Mouse (Mus musculus) testis, adult 2 months (tissue): ENCODE results near the gene Mbd6. TPM values are rescaled to one million over a fixed set of nuclear protein-coding genes. Genes with fewer than 3 reads are reported as not detected.

Source experiments
- H3K27ac ChIP-seq: fragments of 200-500 bp; 2 replicates; pipeline ENCODE4 v1.5.1; 2012; ENCODE audit warnings: low read depth, low read length; ENCODE audit not compliant: control insufficient read depth, insufficient read depth
- H3K27me3 ChIP-seq: fragments of 200-500 bp; 2 replicates; pipeline ENCODE4 v1.6.1; 2012; ENCODE audit warnings: mild to moderate bottlenecking, low read length, moderate library complexity; ENCODE audit not compliant: control insufficient read depth, insufficient read depth
- H3K36me3 ChIP-seq: fragments of 200-500 bp; 2 replicates; pipeline ENCODE4 v1.6.1; 2012; ENCODE audit warnings: mild to moderate bottlenecking, low read length; ENCODE audit not compliant: control insufficient read depth, insufficient read depth
- H3K4me1 ChIP-seq: fragments of 200-500 bp; 2 replicates; pipeline ENCODE4 v1.6.1; 2012; ENCODE audit warnings: low read length; ENCODE audit not compliant: control insufficient read depth, insufficient read depth
- H3K4me3 ChIP-seq: fragments of 200-500 bp; 2 replicates; pipeline ENCODE4 v1.5.1; 2012; ENCODE audit warnings: low read depth, mild to moderate bottlenecking, low read length, moderate library complexity, mixed read lengths; ENCODE audit not compliant: control insufficient read depth
- CTCF ChIP-seq: fragments of 200-500 bp; IDR thresholded peaks from 2 replicates; pipeline ENCODE4 v1.5.1; 2012; ENCODE audit warnings: low read depth, mild to moderate bottlenecking, inconsistent platforms, low read length, moderate library complexity; ENCODE audit not compliant: control insufficient read depth, insufficient read depth, insufficient replicate concordance
- POLR2A ChIP-seq: fragments of 200-500 bp; IDR thresholded peaks from 2 replicates; pipeline ENCODE4 v1.6.1; 2012; ENCODE audit warnings: low read depth, mild to moderate bottlenecking, inconsistent platforms, low read length, moderate library complexity; ENCODE audit not compliant: control insufficient read depth
- polyA plus RNA-seq: library from polyadenylated mRNA; depleted of rRNA; stranded (reverse); fragments of >200 nt; gene quantifications from 2 replicates; pipeline ENCODE4 v1.2.3, GENCODE M21; 2012

The Mbd6 gene
- polyA plus RNA-seq, 1 experiment: 74.1 TPM

GRCm38 (mm10) chr10:127297015-127297871, 8.4 kb upstream of the Mbd6 start:
- no peak overlapping the region for H3K4me3 ChIP-seq
- no peak overlapping the region for H3K27ac ChIP-seq
- H3K36me3 ChIP-seq: peaks cover 3% of the 10 kb centered on the region
- TF ChIP-seq CTCF (no peak), POLR2A (no peak)
- H3K27me3 ChIP-seq: no peaks in the 10 kb centered on the region
- no peaks in the 10 kb centered on the region for H3K4me1 ChIP-seq

- TF ChIP-seq POLR2A: 0 out of 2 replicates have a peak, but pooled peaks have one; percentile 33
- TF ChIP-seq CTCF: no peak
- no peak overlapping the region for H3K4me3 ChIP-seq
- H3K4me1 ChIP-seq: peaks cover 3% of the 10 kb centered on the region
- H3K36me3 ChIP-seq: peaks cover 3% of the 10 kb centered on the region
- no peak overlapping the region for H3K27ac ChIP-seq
- H3K27me3 ChIP-seq: no peaks in the 10 kb centered on the region
Measured at GRCm38 (mm10) chr10:127295986-127296794, 7.4 kb upstream of the Mbd6 start.

GRCm38 (mm10) chr10:127294895-127295510, 6.2 kb upstream of the Mbd6 start:
- Histone ChIP-seq H3K27ac (no peak overlapping the region), H3K36me3 (peaks cover 3% of the 10 kb centered on the region), H3K4me3 (no peak overlapping the region), H3K4me1 (peaks cover 3% of the 10 kb centered on the region), H3K27me3 (no peaks in the 10 kb centered on the region)
- no peak for TF ChIP-seq CTCF
- TF ChIP-seq POLR2A: no peak

GRCm38 (mm10) chr10:127293590-127294113, 4.8 kb upstream of the Mbd6 start:
- H3K4me3 ChIP-seq: no peak overlapping the region
- no peaks in the 10 kb centered on the region for H3K27me3 ChIP-seq
- TF ChIP-seq POLR2A (no peak), CTCF (no peak)
- H3K36me3 ChIP-seq: peaks cover 3% of the 10 kb centered on the region
- 0 out of 2 replicates have a peak overlapping the region, but pooled peaks have one; percentile 30 for H3K27ac ChIP-seq
- peaks cover 6% of the 10 kb centered on the region for H3K4me1 ChIP-seq

GRCm38 (mm10) chr10:127292987-127293538, 4.2 kb upstream of the Mbd6 start:
- H3K27me3 ChIP-seq: no peaks in the 10 kb centered on the region
- no peak for TF ChIP-seq POLR2A
- TF ChIP-seq CTCF: no peak
- peaks cover 3% of the 10 kb centered on the region for H3K36me3 ChIP-seq
- no peak overlapping the region for H3K27ac ChIP-seq
- no peak overlapping the region for H3K4me3 ChIP-seq
- H3K4me1 ChIP-seq: peaks cover 7% of the 10 kb centered on the region

GRCm38 (mm10) chr10:127291881-127292638, 3.2 kb upstream of the Mbd6 start:
- H3K27ac ChIP-seq: no peak overlapping the region
- H3K4me1 ChIP-seq: peaks cover 16% of the 10 kb centered on the region

More at GRCm38 (mm10) chr10:127291881-127292638, 3.2 kb upstream of the Mbd6 start:
- Histone ChIP-seq H3K36me3 (no peaks in the 10 kb centered on the region; the same call in 1 of the 2 replicates), H3K4me3 (no peak overlapping the region), H3K27me3 (no peaks in the 10 kb centered on the region)
- no peak for TF ChIP-seq CTCF
- TF ChIP-seq POLR2A: no peak
